Mouse (Mus musculus) midbrain, embryonic 11.5 days (tissue): ENCODE data around the gene Slc38a8. TPM values are rescaled to one million over a fixed set of nuclear protein-coding genes. Genes with fewer than 3 reads are reported as not detected.

Experiments
- ATAC-seq: fragments of 200-750 bp; cut with Nextera tagmentation; 2 replicates; pipeline ENCODE4 v1.8.0; 2017; ENCODE audit warnings: moderate TSS enrichment, moderate library complexity; ENCODE audit not compliant: low FRiP score
- DNase-seq: peaks from one replicate; pipeline ENCODE4 v3.0.0; 2015; ENCODE audit warnings: low spot score; ENCODE audit errors: missing footprints
- H3K27ac ChIP-seq: fragments of 300-500 bp; sonication (generic); 2 replicates; pipeline ENCODE4 v1.5.1; 2014; ENCODE audit warnings: low read depth, low read length
- H3K27me3 ChIP-seq: fragments of 300-500 bp; sonication (generic); 2 replicates; pipeline ENCODE4 v1.6.1; 2014; ENCODE audit warnings: mild to moderate bottlenecking, low read length, moderate library complexity, mixed read lengths; ENCODE audit not compliant: control insufficient read depth, insufficient read depth
- H3K36me3 ChIP-seq: fragments of 300-500 bp; sonication (generic); 2 replicates; pipeline ENCODE4 v1.6.1; 2014; ENCODE audit warnings: mild to moderate bottlenecking, low read length, moderate library complexity, mixed read lengths; ENCODE audit not compliant: control insufficient read depth, insufficient read depth
- H3K4me1 ChIP-seq: fragments of 300-500 bp; sonication (generic); 2 replicates; pipeline ENCODE4 v1.6.1; 2014; ENCODE audit warnings: low read length; ENCODE audit not compliant: control insufficient read depth, insufficient read depth
- H3K4me2 ChIP-seq: fragments of 300-500 bp; sonication (generic); 2 replicates; pipeline ENCODE4 v1.6.1; 2014; ENCODE audit warnings: mild to moderate bottlenecking, moderate library complexity
- H3K4me3 ChIP-seq: fragments of 300-500 bp; sonication (generic); 2 replicates; pipeline ENCODE4 v1.5.1; 2014; ENCODE audit warnings: low read depth, low read length
- H3K9ac ChIP-seq: fragments of 300-500 bp; sonication (generic); 2 replicates; pipeline ENCODE4 v1.6.1; 2014; ENCODE audit warnings: low read length
- H3K9me3 ChIP-seq: fragments of 300-500 bp; sonication (generic); 2 replicates; pipeline ENCODE4 v1.6.1; 2016; ENCODE audit warnings: low read length; ENCODE audit not compliant: control insufficient read depth
- WGBS: fragments of 180-500 bp; shearing (Covaris S2); extraction: QIAGEN DNeasy Blood & Tissue Kit; methylation state at CpG from one replicate; pipeline ENCODE4 v1.1.7; 2014; 5-methylcytosine and 5-hydroxymethylcytosine counted together
- polyA plus RNA-seq: library from polyadenylated mRNA; unstranded; fragments of >200 nt; fragmentation: Nextera tagmentation; extraction: Ambion mirVana; gene quantifications from 2 replicates; pipeline ENCODE4 v1.2.1, GENCODE M21; 2014

The Slc38a8 gene
- polyA plus RNA-seq, 1 experiment from 2014 or later = not detected

DNA sequence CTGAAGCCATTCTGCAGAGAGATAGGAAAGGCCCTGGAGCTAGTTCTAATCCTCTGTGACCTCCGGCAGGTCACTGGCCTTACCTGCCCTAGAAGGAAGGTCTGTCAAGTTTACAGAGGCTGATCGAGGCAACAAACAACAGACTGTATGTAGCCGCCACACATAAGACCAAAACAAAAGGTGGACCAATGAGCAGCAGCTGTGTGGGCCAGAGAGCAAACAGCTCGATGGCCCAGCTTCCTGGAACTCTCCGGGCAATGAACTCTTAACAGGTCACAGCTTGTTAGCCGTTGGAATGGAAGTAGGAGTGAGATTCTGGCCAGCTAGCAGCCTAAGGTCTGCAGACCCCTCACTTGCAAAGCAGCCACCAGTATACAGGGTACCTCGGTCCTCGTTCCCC, 71.2 kb downstream of the Slc38a8 start:
- Histone ChIP-seq H3K27me3 (no peaks in the 10 kb centered on the region), H3K4me2 (no peak overlapping the region), H3K9ac (no peak overlapping the region), H3K4me3 (no peak overlapping the region), H3K36me3 (no peaks in the 10 kb centered on the region), H3K27ac (no peak overlapping the region), H3K9me3 (no peaks in the 10 kb centered on the region), H3K4me1 (no peaks in the 10 kb centered on the region)
- DNase-seq = no peak
- ATAC-seq = no peak
- WGBS = 84% methylated on average over 8 of the region's 8 CpGs

Other genes with a start within 250 kb of the Slc38a8 start
- gene Hsbp1, start 157.2 kb downstream of the Slc38a8 start, polyA plus RNA-seq = 370 and 374 TPM in 2 replicates
- gene Mlycd, start 106.8 kb downstream of the Slc38a8 start, polyA plus RNA-seq = 11.3 and 11.6 TPM in 2 replicates
- 0.21 and 0.26 TPM in 2 replicates for gene Osgin1, start 67.6 kb downstream of the Slc38a8 start, polyA plus RNA-seq
- 18.9 and 20.3 TPM in 2 replicates for gene Necab2, start 55.0 kb downstream of the Slc38a8 start, polyA plus RNA-seq
- gene Mbtps1, start 57.0 kb upstream of the Slc38a8 start, polyA plus RNA-seq = 83.3 and 84.6 TPM in 2 replicates
- gene Hsdl1, start 73.5 kb upstream of the Slc38a8 start, polyA plus RNA-seq = 76.2 and 86.7 TPM in 2 replicates
- 0.19 TPM in 1 of 2 replicates, not detected in the other for gene Dnaaf1, start 73.5 kb upstream of the Slc38a8 start, polyA plus RNA-seq
- gene Taf1c, start 103.5 kb upstream of the Slc38a8 start, polyA plus RNA-seq = 11.1 and 13.4 TPM in 2 replicates
- gene Adad2, start 111.0 kb upstream of the Slc38a8 start, polyA plus RNA-seq = 0.11 and 0.27 TPM in 2 replicates
- 0.15 and 0.18 TPM in 2 replicates for gene Kcng4, start 134.0 kb upstream of the Slc38a8 start, polyA plus RNA-seq
- gene Wfdc1, start 164.7 kb upstream of the Slc38a8 start, polyA plus RNA-seq = 8.8 and 11.8 TPM in 2 replicates
- 0.22 and 0.33 TPM in 2 replicates for gene Atp2c2, start 198.3 kb upstream of the Slc38a8 start, polyA plus RNA-seq